Mouse (Mus musculus) central nervous system, embryonic 18 days (tissue): Measurements from ENCODE around the gene Ubl7. TPM values are rescaled to one million over a fixed set of nuclear protein-coding genes. Genes with fewer than 3 reads are reported as not detected.

ENCODE experiments used
- polyA plus RNA-seq: library from polyadenylated mRNA; depleted of rRNA; stranded (reverse); fragments of >200 nt; gene quantifications from 2 replicates; pipeline ENCODE4 v1.2.3, GENCODE M21; 2012; rRNA removed

Ubl7 gene
- polyA plus RNA-seq = 102 and 112 TPM in 2 replicates

DNA sequence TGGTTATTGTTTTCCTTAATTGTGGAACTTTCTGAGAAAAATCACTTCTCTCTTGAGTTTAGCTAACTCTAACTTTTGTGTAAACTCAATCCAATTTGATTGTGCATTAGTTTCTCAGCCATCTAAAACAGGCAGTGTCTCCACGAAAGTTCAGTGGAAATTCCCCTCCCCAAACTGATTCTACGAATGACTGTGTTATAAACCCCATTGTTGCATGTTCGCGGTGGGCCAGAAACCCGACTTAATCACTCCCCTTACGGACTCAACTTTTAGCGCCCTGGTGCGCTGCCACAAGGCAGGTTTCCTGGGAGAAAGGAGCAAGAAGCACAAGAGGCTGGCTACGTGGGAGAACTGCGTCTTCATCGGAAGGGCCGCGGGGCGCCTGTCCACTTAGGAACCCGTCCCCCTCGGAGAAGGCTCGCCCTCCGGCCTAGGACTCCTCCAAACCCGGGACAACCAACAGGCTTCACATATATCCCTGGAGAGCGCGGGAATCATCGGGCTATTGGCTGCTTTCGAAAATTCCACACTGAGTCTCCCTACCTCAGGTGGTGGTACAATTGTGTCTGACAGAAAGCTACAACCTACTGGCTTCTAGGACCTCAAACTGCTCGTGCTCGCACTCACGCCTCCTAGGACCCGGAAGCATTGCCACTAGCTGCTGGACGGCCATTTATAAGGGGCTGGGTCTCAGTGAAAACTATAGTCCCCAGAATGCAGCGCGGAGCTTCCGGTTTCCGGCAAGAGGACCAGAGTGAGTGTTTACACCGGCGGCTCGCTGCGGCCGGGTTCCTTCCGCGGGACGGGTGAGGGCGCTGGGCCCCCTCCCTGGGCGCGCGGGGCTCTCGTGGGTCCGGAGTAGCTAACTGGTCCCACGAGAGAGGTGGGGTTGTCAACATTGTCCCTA, at the start of gene Ubl7:
Ubl7 (plus strand) TSS at position 726 of the 907 bp plus-strand sequence.

DNA sequence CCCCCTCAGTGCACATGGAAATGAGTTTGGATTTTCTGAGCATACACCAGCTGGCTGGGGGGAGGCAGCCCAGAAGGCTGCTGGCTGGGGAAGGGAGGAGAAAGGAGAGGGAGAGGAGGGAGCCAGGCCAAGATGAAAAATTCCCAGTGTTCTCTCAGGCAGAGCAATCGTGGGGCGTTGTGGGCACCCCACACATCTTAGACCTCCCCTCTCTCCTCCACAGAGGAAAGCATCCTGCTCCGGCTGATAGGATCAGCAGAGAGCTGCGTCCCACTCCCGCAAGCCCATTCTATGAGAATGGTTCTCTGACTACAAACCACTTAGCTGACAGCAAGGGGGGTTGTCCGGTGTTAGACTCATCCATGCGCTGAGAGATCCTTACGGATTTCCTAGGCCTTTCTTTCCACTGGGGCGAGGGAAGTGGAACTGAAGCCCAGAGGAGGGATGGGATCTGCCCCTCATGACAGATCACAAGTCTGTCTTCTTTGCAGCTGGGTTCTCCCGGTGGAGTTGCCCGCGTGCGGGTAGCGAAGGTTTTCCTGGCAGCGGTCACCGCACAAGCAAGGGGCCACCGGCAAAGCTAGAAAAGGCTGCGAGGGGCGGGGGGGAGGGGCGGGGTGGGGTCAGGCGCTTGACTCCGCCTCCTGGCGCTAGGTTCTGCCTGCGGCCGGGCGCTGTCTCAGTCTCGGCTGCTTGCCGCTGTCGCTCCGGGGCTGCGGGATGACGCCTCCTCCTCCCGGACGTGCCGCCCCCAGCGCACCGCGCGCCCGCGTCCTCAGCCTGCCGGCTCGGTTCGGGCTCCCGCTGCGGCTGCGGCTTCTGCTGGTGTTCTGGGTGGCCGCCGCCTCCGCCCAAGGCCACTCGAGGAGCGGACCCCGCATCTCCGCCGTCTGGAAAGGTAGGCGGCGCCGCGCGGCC, 28.9 kb downstream of the Ubl7 start, which contains the start of gene Sema7a:
Sema7a (plus strand) TSS at position 682 of the 918 bp plus-strand sequence.

Other genes starting within 250 kb of the Ubl7 start
- gene Cyp1a2, start 227.3 kb upstream of the Ubl7 start, polyA plus RNA-seq = not detected in 2 replicates
- gene Cyp1a1, start 223.1 kb upstream of the Ubl7 start, polyA plus RNA-seq = 0.08 and 0.15 TPM in 2 replicates
- 21.0 and 21.1 TPM in 2 replicates for gene Edc3, start 202.4 kb upstream of the Ubl7 start, polyA plus RNA-seq
- gene Clk3, start 145.1 kb upstream of the Ubl7 start, polyA plus RNA-seq = 144 and 147 TPM in 2 replicates
- 9.0 TPM in 2 replicates for gene Arid3b, start 74.2 kb upstream of the Ubl7 start, polyA plus RNA-seq
- 62.7 and 63.6 TPM in 2 replicates for gene Sema7a, start 29.1 kb downstream of the Ubl7 start, polyA plus RNA-seq
- 0.75 and 1.3 TPM in 2 replicates for gene Cyp11a1, start 95.4 kb downstream of the Ubl7 start, polyA plus RNA-seq
- gene Stra6, start 152.8 kb downstream of the Ubl7 start, polyA plus RNA-seq = 7.5 and 9.7 TPM in 2 replicates
- 0.53 and 1.4 TPM in 2 replicates for gene Ccdc33, start 207.8 kb downstream of the Ubl7 start, polyA plus RNA-seq